Mouse (Mus musculus) gastrocnemius, postnatal 14 days (tissue): Measurements from ENCODE around the gene Elp1. TPM values are rescaled to one million over a fixed set of nuclear protein-coding genes. Genes with fewer than 3 reads are reported as not detected.

Experiments used
- DNase-seq: peaks from one replicate; pipeline ENCODE4 v3.0.0; 2021; ENCODE audit warnings: mixed read lengths
- intact Hi-C: fragments of 180-260 bp; cut with DNase I; formaldehyde crosslinking; loops from one replicate; pipeline ENCODE4 v1.15.1; 2025; ENCODE audit warnings: low total_unique reads
- total RNA-seq, 2 experiments: library from RNA; stranded (reverse); gene quantifications; 2 replicates each; pipeline ENCODE4 v1.2.3; 2021

Elp1 gene
- total RNA-seq, 2 experiments from 2014 or later: 23.5 to 24.9 TPM

- no peak for DNase-seq
- intact Hi-C loops: no loop called here
Observed at GRCm38 (mm10) chr4:56720403-56720802, 81.7 kb downstream of the Elp1 start.

- no peak for DNase-seq
- intact Hi-C loops: no loop called here
Observed at GRCm38 (mm10) chr4:56719456-56719855, 82.7 kb downstream of the Elp1 start.

GRCm38 (mm10) chr4:56718573-56719442 lies 83.3 kb downstream of the Elp1 start:
- no peak for DNase-seq
- intact Hi-C loops: no loop called here

GRCm38 (mm10) chr4:56717932-56718331 lies 84.2 kb downstream of the Elp1 start:
- intact Hi-C loops: no loop called here
- no peak for DNase-seq

- intact Hi-C loops: no loop called here
- DNase-seq: no peak
Observed at GRCm38 (mm10) chr4:56716801-56717200, 85.3 kb downstream of the Elp1 start.

- no peak for DNase-seq
- intact Hi-C loops: no loop called here
Observed at GRCm38 (mm10) chr4:56713155-56713554, 89.0 kb downstream of the Elp1 start.

- DNase-seq: peak; percentile 22
- intact Hi-C loops: no loop called here
Observed at GRCm38 (mm10) chr4:56702234-56702633, 99.9 kb downstream of the Elp1 start.

Other genes starting within 250 kb of the Elp1 start
- gene Gm26657, start 62.3 kb downstream of the Elp1 start, total RNA-seq: not detected
- gene Actl7b, start 60.9 kb downstream of the Elp1 start, total RNA-seq: not detected
- not detected for gene Actl7a, start 58.9 kb downstream of the Elp1 start, total RNA-seq
- 1 to 10 TPM; 2.3 to 2.4 TPM for gene Fam206a, start within 50 bp of the Elp1 start, total RNA-seq
- 10 to 100 TPM; 10.5 to 12.5 TPM for gene Ctnnal1, start 62.9 kb upstream of the Elp1 start, total RNA-seq
- gene Tmem245, start 145.1 kb upstream of the Elp1 start, total RNA-seq: 10 to 100 TPM; 16.9 to 17.5 TPM
- gene Frrs1l, start 188.1 kb upstream of the Elp1 start, total RNA-seq: under 1 TPM; 0.04 to 0.11 TPM